Comparison of ENCODE assay signal across 18 mouse cellular contexts in the genomic region with DNA sequence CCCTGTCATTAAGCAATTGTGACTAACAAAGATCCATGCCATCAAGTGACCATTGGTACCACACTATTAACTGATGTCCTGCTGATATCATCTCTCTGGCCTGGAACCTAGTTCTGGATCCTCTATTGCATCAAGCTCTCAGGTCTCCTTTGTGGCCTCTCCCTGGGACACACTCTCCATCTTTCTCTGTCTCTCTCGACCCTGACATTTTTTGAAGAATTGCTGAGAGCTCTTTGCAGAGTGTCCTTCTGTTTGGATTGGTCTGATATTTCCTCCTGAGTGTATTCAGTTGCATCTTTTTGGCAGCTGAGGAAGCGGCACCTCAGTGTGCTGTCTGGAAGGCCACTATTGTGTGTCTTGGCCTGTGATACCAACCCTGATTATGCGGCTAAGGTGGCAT.
"Had no signal": no experiment of that assay in that cellular context is flagged by ENCODE, and none has a peak within 500 bp of the region (broad histone marks: within the 10 kb centered on the region; RNA-seq: fewer than 3 reads in every experiment).

No protein-coding gene starts in this region.

- H3K9ac ChIP-seq: lung, embryonic 14.5 days; midbrain, embryonic 12.5 days; neural tube, embryonic 13.5 days; neural tube, embryonic 15.5 days had no signal

- H3K27me3 ChIP-seq: midbrain, embryonic 12.5 days; neural tube, embryonic 13.5 days; neural tube, embryonic 15.5 days had no signal

- H3K4me1 ChIP-seq: midbrain, embryonic 10.5 days; midbrain, embryonic 12.5 days had no signal

- DNase-seq: lung, adult 18-20 months; lung, embryonic 14.5 days; lung, postnatal 10 days; lung, postnatal 4 days; midbrain, embryonic 14.5 days; retina, postnatal 1 day; right cerebral cortex, adult 18-20 months; right cerebral cortex, postnatal 25 days; right cerebral cortex, postnatal 4 days; spleen, adult 18-20 months; thymus, adult 18-20 months; thymus, postnatal 14 days; thymus, postnatal 36 days had no signal

- H3K4me3 ChIP-seq: midbrain, embryonic 10.5 days; midbrain, embryonic 12.5 days; myocyte; neural tube, embryonic 13.5 days; neural tube, embryonic 15.5 days had no signal

- H3K27ac ChIP-seq: midbrain, embryonic 10.5 days; midbrain, embryonic 12.5 days; neural tube, embryonic 13.5 days; neural tube, embryonic 15.5 days had no signal

- H3K9me3 ChIP-seq: midbrain, embryonic 10.5 days; midbrain, embryonic 12.5 days; neural tube, embryonic 13.5 days; neural tube, embryonic 15.5 days had no signal
